Mouse (Mus musculus) embryo, embryonic 10 days (tissue): ENCODE measurements around the gene Sipa1l3.

Experiments
- DNase-seq: peaks from one replicate; pipeline ENCODE4 v3.0.0-alpha.2; 2015; ENCODE audit warnings: low spot score

Sipa1l3 gene

DNA sequence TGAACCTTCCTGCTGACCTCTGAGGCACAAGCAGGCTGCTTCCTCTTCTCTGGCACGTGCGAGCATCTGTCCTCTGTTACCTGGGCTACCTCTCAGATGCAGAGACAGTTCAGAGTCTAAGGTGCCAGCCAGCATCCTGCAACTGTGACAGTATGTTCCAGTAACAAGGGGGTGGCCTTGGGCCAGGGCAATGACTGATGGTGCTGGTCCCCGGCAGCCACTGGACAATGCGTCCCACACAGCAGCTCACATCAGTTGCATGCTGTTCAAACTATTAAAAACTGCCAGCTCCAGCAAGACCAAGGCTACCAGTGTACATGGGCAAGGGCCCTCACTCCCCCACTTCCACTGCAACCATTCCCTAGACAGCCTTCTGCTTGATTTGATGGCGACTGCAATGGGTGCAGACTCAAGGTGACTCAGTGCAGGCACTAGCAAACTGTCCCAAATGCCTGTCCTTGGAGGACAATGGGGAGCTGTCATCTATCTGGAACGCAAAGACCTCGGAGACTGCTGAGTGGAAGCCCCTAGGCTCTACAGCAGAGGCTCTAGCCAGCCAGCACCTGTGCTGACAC, 136.9 kb downstream of the Sipa1l3 start:
- no peak for DNase-seq

DNA sequence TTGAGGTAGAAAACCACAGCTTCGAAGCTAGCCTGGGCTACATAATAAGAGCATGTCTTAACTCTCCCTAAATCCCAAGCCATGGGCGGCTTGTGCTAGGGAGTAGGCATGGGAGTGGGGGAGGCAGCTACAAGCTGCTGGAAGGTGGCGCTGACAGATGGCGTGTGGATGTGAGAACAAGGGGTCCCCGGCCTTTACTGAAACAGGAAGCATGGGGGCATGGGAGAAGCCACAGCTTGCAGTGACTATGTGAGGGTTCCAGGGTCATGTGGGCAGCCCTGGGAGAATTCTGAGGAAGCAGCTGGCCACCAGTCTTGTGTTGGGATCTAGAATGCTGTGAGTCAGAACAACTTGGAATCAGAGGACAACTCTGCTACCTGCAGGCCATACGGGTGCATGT, 144.4 kb downstream of the Sipa1l3 start:
- no peak for DNase-seq

DNA sequence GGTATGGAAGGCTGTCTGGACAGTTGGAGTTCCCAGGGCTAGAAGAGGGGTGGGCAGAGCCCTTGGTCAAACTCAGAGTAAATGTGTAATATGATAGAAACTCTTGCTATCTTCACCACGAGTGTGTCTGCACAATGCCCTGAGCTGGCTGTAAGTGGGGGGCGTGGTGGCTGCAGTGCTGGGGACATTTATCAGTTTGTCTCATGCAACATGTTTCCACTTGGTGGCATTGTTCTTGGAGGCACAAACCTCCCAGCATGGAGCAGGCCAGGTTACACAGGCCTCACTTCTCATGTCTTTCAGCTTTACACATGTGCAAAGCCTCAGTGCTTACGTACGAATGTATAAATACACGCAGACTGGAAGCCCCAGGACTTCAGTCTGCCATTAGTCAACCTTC, 146.3 kb downstream of the Sipa1l3 start:
- no peak for DNase-seq

DNA sequence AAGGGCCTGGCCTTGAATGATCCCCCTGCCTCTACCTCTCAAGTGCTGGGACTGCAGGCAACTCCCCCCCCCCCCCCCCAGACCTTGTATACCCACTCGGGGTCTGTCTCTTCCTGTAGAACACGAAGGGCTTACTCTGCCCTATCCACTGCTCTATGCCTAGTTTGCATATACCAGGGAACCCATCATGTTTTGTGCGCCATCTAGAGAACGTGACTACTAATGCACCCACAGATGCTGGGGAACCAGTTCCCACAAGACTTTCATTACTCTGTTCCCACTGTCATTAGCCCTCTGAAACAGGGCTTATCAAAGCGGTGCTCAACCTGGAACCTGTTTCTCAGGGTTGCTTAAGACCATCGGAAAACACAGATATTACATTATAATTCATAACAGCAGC, 148.4 kb downstream of the Sipa1l3 start:
- DNase-seq: peak; percentile 47

DNA sequence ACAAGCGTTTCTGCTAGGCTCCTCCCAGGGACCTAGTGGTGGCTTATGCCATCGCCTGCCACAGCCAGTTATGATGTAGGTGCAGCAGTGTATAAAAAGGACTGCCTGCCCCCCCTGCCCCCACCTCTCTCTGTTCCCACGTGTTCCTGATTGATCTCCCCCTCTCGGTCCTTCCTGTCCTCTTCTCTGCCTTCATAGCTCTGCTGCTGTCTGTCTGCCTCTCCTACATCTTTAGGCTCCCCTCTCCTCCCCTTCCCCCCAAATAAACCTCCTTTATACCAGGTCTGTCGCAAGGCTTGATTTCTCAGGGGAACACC, 150.5 kb downstream of the Sipa1l3 start:
- DNase-seq: no peak

DNA sequence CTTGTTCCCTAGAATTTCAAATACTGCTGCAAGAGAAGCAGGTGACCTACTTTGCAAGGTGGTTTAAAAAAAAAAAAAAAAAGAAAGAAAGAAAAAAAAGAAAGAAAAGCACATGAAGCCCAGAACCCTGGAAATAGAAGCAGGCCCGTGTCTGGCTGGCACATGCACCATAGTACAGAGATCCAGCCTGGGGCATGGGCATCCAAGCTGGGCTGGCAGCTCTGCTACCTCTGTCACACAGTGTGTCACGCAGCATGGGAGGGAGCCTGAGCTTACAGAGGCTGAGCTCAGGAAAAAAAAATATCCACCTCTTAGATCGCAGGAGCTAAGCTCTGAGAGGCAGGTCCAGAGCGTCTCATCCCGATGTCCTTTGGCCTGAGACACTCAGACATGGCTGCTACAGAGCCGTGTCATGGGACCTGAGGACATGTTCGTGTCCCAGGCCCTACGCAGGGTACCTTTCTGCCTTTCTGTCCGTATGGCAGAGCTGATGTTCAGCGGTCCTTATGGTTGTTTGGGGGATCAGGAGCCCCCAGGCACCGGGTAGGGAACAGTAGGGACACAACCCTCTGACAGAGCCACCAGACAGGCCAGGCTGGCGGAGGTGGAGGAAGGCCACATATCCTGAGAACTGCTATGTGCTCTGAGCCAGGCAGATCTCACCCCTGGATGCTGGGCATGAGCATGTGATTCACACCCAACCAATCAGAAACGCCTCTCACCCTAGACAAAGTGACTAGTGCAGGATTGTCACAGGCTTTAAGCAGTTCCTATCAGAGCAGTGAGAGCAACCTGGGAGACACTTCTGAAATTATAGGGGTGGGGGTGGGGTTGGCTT, 151.1 kb downstream of the Sipa1l3 start:
- DNase-seq: no peak

DNA sequence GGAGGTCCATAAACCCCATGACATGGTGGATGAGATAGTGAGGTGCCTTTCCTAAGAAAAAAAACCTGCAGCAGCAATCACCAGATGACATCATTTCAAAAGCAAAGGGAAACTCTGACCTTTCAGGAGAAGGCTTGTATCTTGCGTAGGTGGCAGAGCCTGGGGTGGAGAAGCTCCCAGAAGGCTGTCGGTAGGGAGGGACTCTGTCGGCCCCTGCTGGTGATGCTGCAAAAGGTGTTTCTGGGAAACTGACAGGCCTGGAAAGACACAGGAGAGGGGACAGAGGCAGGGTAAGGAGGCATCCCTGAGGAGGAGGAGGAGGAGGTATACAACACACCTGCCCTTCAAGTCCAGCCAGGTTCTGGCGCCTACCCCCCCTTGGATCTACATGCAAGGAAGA, 154.4 kb downstream of the Sipa1l3 start:
- DNase-seq: peak; percentile 65

DNA sequence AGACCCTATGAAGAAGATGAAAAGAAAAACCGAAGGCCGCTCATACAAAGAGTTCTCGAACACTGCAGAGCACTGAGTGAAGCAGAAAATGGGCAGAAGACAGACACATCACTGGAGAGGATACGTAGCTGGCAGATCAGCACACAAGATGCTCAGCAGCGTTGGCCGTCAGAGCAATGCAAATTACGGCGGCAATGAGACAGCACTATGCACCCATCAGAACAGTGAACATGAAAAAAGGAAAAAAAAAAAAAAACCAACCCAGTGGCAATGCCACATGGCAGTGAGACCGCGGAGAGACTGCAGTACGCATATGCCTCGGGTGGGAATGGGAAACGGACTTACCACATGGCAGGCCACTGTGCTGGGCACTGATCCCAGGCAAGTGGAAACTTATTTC, 156.9 kb downstream of the Sipa1l3 start:
- DNase-seq: no peak

DNA sequence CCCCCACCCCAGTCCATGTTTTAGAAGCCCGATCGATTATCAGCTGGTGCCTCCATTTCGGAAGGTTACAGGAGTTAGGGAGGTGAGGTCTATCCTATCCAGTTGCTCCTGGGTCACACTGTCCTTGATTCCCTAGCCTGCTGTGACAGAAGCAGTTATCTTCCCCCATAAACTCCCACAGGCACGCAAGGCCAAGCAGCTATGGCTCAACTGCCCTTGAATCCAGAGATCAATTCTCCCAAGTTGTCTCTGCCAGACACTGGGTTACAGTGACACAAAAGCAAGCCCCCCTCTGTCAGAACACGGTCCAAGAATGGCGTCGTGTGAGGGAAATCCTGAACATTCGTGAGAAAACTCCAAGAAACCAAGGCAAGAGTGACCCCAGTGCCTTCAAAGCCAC, 163.0 kb downstream of the Sipa1l3 start:
- no peak for DNase-seq

DNA sequence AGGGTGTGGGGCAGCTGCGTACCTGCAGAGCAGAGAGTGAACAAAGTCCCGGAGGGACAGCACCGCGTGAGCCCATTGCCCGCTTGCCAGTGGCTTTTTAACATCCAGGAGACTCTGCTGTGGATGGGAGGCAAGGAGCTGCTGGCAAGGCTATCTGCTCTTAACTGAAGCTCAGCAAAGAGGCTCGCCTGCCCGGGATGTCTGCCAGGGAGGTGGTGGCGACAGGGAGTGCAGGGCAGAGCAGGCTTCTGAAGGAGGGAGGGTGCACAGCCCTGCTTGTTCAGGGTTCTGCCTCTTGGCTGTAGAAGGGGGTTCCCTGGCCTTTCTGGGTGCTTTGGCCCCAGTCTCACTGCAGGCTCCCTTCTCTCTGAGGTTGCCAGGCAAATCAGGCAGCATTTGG, 164.3 kb downstream of the Sipa1l3 start:
- DNase-seq: no peak

DNA sequence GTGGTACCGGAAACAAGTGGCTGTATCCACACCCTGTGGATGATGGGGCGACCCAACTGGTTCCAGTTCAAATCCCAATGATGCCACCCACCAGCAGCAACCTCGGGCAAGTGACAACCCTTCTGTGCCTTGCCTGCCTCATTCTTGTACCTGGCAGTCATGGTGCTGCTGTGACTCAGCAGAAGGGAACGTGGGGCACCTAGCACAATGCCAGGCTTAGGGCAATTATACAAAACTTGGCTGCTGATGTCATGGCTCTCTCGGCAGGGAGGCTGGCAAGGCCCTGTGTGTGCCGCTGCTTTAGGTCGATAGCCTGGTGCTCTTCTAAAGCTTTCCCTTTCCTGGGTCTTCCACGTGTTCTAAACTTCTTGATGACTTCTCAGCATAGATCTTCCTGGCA, 166.2 kb downstream of the Sipa1l3 start:
- no peak for DNase-seq

DNA sequence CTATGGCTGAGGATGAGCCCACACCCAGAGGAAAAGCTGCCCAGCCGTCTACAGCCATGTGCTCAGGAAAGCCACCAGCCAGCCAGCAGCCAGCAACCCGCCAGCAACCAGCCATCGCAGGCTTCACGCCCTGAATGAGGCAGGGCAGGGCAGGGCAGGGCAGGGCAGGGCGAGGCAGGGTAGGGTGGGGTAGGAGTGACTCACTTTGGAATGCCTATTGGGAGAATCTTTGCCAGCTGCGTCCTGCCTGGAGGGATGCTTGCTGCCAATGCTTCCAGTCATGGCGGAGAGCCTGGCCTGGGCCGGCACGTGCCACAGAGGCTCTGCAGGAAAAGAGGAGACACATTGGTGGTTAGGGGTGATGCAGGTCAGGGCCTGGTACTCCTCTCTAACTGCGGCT, 168.0 kb downstream of the Sipa1l3 start:
- no peak for DNase-seq

DNA sequence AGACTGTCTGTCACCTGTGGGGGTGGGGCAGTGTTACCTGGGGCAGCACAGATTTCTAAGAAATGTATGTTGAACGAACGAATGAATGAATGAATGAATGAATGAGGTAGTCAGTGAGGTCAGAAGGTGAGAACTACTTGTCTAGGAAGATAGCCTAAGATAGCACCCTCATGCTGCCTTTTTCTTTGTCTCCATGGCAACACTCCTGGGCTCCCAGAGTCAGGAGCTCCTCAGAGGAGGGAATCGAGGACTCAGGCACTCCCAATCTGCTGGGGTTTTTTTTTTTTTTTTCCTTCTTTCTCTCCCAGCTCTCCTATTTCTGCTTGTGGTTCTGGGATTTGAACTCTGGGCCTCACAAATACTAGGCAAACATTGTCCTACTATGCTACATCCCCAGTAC, 172.2 kb downstream of the Sipa1l3 start:
- no peak for DNase-seq

DNA sequence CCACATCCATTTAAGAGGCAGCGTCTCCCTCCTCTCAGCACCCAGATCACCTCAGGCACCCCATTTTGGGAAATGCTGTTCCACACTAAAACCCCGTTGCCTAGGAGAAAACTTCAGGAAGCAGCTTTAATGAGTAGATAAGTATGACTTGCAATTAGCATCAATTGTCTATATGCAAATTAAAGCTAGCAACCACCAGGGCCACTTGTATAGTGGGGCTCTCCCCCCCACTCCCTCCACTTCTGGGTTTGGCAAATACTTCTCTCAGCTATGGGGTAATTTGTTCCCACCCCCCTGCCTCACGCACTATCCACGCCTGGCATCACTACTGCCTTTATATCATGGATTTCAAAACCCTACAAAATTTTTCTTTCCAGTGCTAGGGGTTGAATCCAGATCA, 172.9 kb downstream of the Sipa1l3 start:
- no peak for DNase-seq

DNA sequence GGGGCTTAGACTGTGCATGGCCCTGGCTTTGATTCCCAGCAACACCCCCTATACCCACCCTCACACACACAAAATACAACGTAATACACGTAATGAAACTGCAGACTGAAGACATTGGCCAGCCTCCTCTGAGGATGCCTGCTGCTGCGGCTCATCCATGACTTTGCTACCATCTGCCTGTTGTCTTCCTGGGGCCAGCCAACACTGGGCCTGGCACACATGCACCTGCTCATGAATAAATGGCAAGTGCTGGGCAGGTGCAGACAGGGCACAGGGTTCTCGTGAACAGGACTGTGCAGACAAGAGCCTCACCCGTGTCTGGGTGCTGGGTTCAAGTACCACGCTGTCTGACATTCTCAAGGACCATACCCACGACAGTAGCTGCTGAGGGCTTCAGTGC, 174.7 kb downstream of the Sipa1l3 start:
- DNase-seq: no peak

DNA sequence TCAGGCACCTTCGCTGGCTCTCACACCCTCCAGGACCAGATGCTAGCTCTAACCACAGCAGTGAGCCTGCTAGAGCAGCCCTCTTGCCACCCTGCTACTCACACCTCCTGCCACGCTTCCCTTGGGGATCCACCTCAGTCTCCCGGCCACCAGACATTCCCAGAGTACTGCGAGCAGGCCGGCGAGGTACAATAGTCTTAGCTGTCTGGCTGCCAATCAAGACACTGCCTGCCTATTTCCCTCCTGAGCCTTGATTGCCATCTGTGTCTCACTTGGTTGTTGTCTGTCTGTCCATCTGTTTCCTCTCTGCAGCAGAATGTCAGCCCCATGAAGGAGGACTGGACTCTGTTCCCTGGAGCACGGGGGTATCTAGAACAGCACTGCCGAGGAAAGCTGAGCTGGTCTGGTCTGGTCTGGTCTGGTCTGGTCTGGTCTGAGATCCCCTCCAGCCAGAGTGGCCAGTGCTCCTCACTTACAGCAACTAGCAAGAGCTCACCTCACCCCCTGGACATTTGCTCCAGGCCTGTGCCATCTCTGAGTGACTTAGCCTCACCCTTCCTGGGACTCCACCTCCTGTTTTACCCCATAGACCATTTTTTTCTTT, 175.8 kb downstream of the Sipa1l3 start:
- no peak for DNase-seq

DNA sequence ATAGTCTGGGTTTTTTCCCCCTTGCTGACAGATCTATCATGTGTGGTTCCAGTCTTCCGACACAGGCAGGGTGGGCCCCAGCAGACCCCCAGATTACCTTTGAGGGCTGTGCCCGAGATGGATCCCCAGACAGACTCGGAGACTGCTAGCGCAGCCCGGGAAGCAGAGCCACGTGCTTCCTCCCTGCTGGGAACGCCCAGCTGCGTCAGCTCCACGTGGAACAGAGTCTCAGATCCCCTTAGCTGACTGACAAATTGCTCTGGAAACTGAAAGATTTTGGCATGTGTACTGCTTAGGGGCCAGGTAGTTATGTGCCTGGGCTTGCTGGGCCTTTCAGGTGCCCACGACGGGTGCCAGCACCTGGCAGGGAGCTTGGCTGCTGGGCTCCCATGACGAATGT, 176.7 kb downstream of the Sipa1l3 start:
- no peak for DNase-seq

DNA sequence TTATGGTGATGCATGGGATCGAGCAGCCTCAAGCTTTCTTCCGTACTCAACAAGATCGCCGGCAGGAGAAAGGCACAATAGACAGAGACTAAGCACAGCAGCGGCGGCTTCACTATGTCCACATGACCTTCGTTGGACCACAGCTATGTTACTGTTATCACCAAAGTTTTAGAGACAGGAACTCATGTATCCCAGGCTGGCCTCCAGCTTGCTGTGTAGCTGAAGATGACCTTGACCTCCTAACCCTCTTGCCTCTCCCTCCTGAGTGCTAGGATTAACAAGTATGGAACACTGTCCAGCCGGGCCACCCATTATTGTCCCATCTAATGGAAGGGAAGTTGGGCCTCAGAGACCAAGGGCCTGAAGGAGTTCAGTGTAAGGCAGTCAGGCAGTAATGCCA, 177.6 kb downstream of the Sipa1l3 start:
- no peak for DNase-seq

DNA sequence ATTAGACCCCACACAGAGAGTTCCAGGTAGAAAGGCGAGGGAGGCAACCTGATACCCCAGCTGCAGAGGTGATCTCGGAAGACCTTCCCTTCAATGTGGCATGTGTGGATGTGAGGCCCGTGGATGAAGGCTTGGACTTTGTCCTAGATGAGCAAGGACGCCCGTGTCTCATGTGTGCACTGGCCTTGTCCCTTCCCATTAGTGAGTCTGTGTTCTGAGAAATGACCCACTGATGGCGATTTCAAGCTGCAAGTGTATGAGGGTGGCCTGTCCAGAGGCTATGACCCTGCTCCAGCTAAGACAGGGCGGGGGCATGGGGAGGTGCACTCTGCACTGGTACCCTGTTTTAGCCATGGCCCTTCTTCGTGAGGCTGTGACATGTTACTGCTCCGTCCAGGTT, 178.2 kb downstream of the Sipa1l3 start:
- DNase-seq: no peak

DNA sequence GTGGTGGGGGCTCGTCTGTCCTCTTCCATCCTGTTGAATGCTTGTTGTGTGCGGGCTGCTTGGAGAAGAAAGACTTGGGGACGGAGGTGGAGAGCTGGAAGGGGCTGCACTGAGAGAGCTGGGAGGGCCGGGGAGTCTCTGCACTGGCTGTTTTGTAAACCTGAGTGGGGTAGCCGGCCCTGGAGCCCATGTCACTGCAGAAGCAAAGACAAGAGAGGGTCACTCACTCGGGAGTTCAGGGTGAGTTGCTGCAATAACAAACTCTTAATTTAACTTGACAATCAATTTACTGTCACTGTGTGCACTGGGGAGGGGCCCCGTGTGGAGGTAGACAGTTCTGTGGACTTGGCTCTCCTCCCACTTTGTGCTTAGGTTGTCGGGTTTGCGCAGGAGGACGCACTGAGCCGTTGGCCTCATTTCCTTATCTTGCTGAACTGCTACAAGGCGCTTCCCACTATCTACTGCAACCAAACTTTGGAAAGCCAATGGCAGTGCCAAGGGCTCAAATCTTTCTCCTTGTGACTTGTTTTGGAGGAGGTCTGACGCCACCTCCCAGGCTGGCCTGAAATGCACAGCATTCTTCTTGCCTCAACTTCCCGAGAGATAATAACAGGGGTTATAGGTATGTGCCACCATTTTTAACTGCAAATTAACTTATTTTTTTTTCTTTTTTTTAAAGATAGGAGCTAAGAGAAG, 179.3 kb downstream of the Sipa1l3 start:
- DNase-seq: no peak

DNA sequence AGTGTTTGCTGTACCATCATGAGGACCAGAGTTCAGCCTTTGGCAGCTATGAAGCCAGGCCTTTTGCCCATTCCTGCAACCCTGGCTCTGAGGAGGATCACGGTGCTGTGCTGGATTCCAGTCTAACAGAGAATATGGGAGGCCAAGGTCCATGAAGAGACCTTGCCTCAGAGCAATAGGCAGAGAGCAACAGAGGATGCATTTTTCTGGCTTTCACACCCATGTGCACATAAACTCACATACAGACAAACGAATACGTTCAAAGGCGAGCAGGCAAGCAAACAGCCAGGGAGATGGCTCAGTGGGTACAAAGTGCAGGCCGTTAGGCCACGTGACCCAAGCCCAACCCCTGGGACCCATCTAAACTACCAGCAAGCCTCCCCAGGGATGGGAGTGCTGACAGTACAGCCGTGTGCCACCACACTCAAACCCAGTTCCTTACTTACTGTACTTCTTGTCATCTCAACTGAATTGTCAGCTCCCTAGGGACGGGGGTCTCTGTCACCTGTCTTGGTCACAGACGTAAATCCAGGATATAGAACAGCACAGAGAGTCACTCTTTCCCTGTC, 180.0 kb downstream of the Sipa1l3 start:
- DNase-seq: no peak

DNA sequence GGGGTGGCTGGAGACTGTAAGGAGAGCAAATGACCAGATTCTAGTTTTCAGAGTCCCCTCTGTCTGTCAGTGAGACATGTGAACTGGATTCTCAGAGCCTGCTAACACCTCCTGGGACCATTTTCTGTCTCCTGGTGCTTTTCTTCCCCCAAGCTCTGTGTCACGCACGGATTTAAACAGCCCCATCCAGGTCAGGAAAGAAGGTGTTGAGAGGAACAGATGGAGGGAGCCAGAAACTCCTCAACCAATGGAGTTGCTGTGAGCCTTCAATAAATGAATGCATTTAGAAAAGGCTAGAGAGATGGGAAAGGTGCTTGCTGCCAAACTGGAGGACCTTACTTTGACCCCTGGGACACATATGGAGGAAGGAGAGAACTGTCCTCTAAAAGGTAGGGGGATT, 180.7 kb downstream of the Sipa1l3 start:
- no peak for DNase-seq

DNA sequence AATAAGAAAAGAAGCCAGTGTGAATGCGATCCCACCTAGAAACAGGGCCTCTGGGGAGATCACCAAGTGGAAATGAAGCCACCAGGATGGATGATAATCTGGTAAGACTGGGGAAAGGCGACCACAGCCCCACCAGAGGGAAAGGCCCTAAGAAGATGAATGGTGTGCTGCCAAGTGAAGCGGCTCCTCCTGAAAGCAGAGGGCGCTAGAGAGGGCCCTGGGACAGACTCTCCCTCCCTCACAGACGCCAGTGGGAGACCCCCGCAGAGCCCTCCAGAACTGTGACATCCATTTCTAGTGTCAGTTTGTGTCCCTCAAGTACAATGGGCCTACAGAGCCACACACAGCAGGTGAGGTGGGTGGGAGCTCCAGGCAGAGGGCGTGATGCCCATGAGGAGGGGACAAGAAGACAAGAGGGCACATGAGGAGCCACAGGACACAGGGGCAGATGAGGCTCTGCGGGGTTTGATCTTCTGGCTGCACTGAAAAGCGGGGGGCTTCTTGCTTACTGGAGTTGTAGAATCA, 181.6 kb downstream of the Sipa1l3 start:
- no peak for DNase-seq
